Mouse (Mus musculus) adrenal gland, adult 2 months (tissue): Measurements from ENCODE around the gene Gstm5. TPM values are rescaled to one million over a fixed set of nuclear protein-coding genes. Genes with fewer than 3 reads are reported as not detected.
A peak's percentile ranks its signal among the peaks of the same experiment; 100 is the strongest.

Source experiments
- DNase-seq: peaks from one replicate; pipeline ENCODE4 v3.0.0; 2021
- polyA plus RNA-seq: library from polyadenylated mRNA; depleted of rRNA; stranded (reverse); fragments of >200 nt; gene quantifications from 2 replicates; pipeline ENCODE4 v1.2.3, GENCODE M21; 2012; rRNA removed
- total RNA-seq, 2 experiments: library from RNA; stranded (reverse); gene quantifications; 2 replicates each; pipeline ENCODE4 v1.2.3; 2021

Gstm5 gene
- total and polyA plus RNA-seq, 3 experiments = 11.9 to 55.3 (median 34.7) TPM

GRCm38 (mm10) chr3:107931670-107932069 lies 36.0 kb downstream of the Gstm5 start, which contains the start of gene Gstm7:
Gene Gstm7 (minus strand): TSS chr3:107931817.
- DNase-seq = peak; percentile 100

- no peak for DNase-seq
Observed at GRCm38 (mm10) chr3:107932128-107932527, 36.5 kb downstream of the Gstm5 start.

GRCm38 (mm10) chr3:107935268-107935667 lies 39.6 kb downstream of the Gstm5 start:
- no peak for DNase-seq

- no peak for DNase-seq
Observed at GRCm38 (mm10) chr3:107935888-107936287, 40.3 kb downstream of the Gstm5 start.

DNA sequence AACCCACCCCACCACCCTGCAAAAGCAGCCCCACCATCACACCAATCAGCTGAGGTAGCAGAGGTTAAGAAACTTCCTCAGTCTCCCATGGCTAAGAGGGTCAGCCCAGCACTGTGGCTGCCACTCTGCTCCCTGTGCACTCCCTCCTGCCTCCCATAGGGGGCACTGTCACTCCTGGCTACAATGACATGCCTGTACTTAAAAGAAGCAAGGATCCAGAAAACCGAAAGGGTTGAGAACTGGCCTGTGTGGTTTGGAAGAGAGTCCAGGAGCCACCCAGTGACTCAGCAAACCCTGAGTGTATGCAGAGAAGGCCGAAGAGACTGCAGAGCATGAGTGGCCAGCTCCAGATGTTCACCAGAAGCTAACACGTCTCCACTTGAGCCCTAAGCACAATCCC lies 43.8 kb downstream of the Gstm5 start:
- DNase-seq = peak; percentile 86

- DNase-seq = no peak
Observed at GRCm38 (mm10) chr3:107939830-107940229, 44.2 kb downstream of the Gstm5 start.

DNA sequence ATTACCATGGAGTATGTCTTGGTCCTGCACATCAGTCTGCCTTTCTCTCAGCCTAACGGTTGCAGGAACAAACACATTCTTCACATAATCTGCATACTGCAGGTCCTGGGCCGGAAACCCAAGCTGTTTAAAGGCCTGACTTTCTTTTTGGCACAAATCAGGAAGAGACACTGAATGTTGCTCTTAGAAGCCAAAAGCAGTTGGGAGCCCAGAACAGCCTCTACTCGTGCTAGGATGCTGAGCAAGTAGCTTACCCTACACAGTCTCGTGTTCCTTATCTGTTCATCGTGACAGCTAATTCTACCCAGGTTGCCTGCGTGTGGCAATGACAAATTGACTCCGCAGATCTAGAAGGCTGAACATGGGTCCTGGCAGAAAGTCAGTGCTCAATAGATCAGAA lies 44.9 kb downstream of the Gstm5 start:
- DNase-seq = no peak

DNA sequence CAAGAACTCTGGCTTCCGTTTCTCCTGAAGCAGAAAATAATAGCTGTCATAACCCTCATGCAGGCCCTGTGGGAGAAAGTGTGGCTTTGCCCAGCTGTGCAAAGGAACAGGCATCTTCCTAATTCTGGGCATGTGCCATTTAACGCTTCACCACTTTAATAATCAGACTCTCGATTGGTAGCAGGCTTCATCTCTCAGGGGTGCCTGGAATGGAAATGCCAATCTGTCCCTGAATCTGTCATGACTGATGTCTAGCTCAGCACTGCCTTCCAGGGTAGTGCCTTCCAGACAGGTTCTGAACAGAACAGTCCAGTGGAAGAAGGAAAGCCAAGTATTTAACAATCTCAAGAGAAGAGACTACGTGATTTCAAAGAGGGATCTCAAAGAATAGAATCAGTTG lies 45.6 kb downstream of the Gstm5 start:
- no peak for DNase-seq

- no peak for DNase-seq
Observed at GRCm38 (mm10) chr3:107943239-107943990, 47.8 kb downstream of the Gstm5 start, which contains the start of gene Gstm6. Gene Gstm6 (minus strand): TSS chr3:107943749.

DNA sequence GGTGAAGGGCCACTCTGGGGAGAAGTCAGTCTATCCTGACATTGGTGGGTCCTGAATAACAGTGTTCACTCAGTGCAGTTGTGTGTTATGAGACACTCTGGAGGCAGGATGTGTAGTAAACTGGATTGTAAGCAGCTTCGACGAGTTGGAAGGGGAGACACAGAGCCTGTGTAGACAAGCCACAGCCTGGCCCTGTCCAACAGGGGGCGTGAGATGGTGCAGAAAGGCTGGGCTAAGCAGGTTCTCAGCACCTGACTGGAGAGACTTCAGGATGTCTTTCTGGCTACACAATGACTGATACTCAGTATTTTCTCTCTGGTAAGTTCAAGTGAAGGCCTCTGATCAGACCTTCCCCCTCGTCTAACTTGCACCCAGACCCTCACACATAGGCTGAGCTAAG lies 50.1 kb downstream of the Gstm5 start:
- no peak for DNase-seq

Other genes with a start within 250 kb of the Gstm5 start
- 100 to 1,000 TPM; 218 to 230 TPM for gene Ahcyl1, start 199.3 kb upstream of the Gstm5 start, total RNA-seq
- 33.9 and 37.0 TPM in 2 replicates for gene Ahcyl1, start 199.3 kb upstream of the Gstm5 start, polyA plus RNA-seq
- 10 to 100 TPM; 16.5 to 25.2 TPM for gene Csf1, start 135.4 kb upstream of the Gstm5 start, total RNA-seq
- gene Csf1, start 135.4 kb upstream of the Gstm5 start, polyA plus RNA-seq = 21.1 and 23.4 TPM in 2 replicates
- not detected for gene Eps8l3, start 18.6 kb upstream of the Gstm5 start, total RNA-seq
- gene Eps8l3, start 18.6 kb upstream of the Gstm5 start, polyA plus RNA-seq = not detected in 2 replicates
- gene Gstm7, start 36.0 kb downstream of the Gstm5 start, total RNA-seq = 100 to 1,000 TPM; 158 to 186 TPM
- gene Gstm7, start 36.0 kb downstream of the Gstm5 start, polyA plus RNA-seq = 44.4 and 51.2 TPM in 2 replicates
- 1 to 10 TPM; 6.1 to 6.5 TPM for gene Gstm6, start 47.9 kb downstream of the Gstm5 start, total RNA-seq
- gene Gstm6, start 47.9 kb downstream of the Gstm5 start, polyA plus RNA-seq = 0.90 and 1.0 TPM in 2 replicates
- gene Gstm3, start 73.5 kb downstream of the Gstm5 start, total RNA-seq = not detected
- gene Gstm3, start 73.5 kb downstream of the Gstm5 start, polyA plus RNA-seq = 0.58 and 0.62 TPM in 2 replicates
- 100 to 1,000 TPM; 231 to 239 TPM for gene Gstm2, start 90.6 kb downstream of the Gstm5 start, total RNA-seq
- gene Gstm2, start 90.6 kb downstream of the Gstm5 start, polyA plus RNA-seq = 133 and 141 TPM in 2 replicates
- 100 to 1,000 TPM; 463 to 520 TPM for gene Gstm1, start 122.2 kb downstream of the Gstm5 start, total RNA-seq
- 1,201 and 1,446 TPM in 2 replicates for gene Gstm1, start 122.2 kb downstream of the Gstm5 start, polyA plus RNA-seq
- 10 to 100 TPM; 16.8 to 19.7 TPM for gene Gstm4, start 149.1 kb downstream of the Gstm5 start, total RNA-seq
- gene Gstm4, start 149.1 kb downstream of the Gstm5 start, polyA plus RNA-seq = 13.4 and 14.8 TPM in 2 replicates
- 100 to 1,000 TPM; 121 to 151 TPM for gene Ampd2, start 190.8 kb downstream of the Gstm5 start, total RNA-seq
- gene Ampd2, start 190.8 kb downstream of the Gstm5 start, polyA plus RNA-seq = 721 and 995 TPM in 2 replicates
- gene Gnat2, start 197.0 kb downstream of the Gstm5 start, total RNA-seq = 10 to 100 TPM; 12.3 to 13.1 TPM
- gene Gnat2, start 197.0 kb downstream of the Gstm5 start, polyA plus RNA-seq = 7.9 and 10.1 TPM in 2 replicates